Mouse (Mus musculus) layer of hippocampus, postnatal 14 days (tissue): ENCODE measurements around the gene Hsf4. TPM values are rescaled to one million over a fixed set of nuclear protein-coding genes. Genes with fewer than 3 reads are reported as not detected.
"Not testable (repeated sequence)": the region's sequence is repeated elsewhere in the genome, so short reads cannot be mapped to it uniquely, and the experiment has no call there.

Experiments
- DNase-seq, 2 experiments: peaks; one replicate each; pipeline ENCODE4 v3.0.0; 2021 to 2022; ENCODE audit warnings: low spot score in 2 of 2, mixed read lengths in 1 of 2
- total RNA-seq, 2 experiments: library from RNA; stranded (reverse); gene quantifications; 2 replicates each; pipeline ENCODE4 v1.2.3; 2021

Hsf4 gene
- total RNA-seq, 2 experiments from 2014 or later, result 1.4 to 1.9 TPM

DNA sequence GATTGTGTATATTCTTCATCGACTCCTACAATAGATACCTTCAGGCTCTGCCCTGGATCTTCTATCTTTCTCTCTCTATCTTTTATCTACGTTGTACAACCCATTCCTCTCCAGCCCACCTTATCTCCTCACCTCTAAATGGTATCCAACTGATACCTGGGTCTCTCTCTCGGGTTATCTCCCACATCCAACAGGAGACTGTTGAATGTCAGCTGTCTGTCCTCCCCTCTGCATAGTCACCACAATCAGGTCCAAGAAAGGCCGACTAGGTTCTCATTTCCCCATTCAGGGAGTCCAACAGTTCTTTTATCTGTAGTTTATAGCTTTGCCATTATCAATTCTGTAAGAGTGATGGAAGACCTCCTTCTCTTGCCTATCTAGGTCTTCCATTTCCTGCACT lies 12.6 kb downstream of the Hsf4 start:
- DNase-seq, result no peak

DNA sequence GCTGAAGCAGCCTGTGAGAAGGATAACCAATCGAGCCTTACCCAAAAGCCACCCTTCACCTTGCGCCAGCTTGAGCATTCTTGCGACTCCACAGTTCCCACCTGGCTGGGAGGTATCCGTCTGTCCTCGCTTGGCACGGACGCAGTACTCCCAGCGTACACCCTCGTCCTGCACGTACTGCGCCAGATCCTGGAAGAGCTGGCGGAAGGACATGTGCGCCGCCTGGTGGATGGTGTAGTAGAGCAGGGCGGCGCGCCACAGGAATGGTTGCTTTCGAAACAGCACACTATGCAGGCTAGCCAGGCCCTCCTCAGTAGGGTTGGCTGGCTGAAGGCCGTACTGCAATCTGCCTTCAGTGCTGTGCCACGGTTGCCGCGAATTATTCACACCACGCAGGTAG lies 13.5 kb downstream of the Hsf4 start:
- no peak for DNase-seq

DNA sequence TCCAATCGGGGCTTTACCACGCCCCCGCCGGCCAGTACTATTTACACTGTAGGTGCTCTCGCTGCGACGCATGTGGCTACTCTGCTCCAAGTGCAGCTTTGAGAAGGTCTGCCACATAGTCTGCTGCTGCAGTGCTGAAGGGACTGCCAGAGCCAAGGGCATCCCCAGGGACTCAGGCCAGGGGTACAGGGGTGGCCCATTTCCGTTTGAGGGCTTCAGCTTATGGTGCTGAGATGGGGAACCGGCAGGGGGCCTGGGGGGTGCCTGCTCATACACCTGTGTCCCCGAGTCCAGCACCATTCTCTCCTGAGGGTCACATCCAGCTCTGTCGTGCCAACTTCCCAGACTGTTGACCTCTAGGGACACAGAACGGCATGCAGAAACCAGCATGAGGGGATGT lies 15.9 kb downstream of the Hsf4 start:
- no peak for DNase-seq

DNA sequence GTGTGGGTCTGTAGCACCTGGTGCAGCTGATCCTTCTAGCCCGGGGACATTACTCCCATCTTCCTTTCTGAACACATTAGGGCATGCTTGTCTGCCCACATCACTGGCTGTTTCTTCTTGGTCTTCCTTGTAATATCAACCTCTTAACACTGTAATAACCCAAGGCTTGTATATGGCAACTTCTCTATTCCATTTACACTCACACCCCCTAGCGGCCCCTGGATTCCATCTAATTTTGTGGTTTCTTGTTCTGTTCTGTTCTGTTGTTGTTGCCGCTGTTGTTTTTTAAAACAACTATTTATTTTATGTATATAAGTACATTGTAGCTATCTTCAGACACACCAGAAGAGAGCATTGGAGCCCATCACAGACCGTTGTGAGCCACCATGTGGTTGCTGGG lies 17.3 kb downstream of the Hsf4 start:
- DNase-seq, result no peak

DNA sequence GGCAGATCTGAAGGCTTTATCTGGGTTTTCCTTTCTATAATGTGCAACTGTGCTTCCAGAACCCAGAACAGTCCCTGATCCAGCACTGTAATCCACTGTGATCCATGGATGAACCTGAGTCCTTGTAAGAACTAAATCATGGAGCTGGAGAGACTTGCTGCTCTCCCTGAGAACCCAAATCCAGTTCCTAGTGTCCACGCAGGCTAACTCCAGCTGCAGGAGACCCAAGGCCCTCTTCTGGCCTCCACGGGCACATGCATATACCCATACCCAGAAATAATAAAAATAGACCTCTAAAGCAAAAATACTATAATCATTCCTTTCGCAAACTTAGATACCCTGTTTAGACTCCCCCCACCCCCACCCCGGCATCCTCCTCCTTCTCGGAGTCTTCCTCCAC lies 18.6 kb downstream of the Hsf4 start:
- no peak for DNase-seq

DNA sequence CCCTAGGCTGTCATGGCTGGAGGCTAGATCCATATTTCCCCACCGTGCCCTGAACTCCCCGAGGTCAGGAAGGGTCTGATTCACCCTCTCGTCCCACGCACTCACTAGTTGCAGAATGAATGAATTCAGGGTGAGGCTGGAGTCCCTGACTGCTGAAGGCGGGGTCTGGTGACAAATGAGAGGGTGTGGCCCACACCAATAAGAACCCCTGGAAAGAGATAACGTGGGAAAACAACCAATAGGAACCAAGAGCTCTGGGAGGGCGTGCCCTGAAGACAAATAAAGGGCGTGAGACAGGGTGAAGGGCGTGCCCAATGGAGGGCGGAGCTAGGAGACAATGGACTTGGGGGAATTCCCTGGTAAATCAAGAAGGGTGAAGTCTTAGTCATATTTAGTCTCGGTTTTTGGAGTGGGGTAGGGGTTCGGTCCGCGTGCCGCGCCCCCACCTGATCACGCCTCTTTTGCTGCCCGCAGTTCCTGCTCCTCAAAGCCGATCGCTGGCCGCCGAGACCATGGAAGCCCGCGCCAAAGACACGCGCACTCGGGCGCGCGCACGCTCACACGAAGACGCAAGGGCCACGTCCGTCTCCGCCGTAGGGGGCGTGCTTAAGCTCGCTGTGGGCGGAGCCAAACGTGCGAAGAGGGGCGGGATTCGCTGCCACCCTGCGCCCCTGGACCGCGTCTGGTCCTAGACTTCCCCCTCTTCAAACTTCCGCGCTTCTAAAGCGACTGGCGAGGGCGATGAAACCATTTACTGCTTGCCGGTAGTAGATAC lies 19.5 kb downstream of the Hsf4 start:
- DNase-seq, result peak; percentile 96 to 97

DNA sequence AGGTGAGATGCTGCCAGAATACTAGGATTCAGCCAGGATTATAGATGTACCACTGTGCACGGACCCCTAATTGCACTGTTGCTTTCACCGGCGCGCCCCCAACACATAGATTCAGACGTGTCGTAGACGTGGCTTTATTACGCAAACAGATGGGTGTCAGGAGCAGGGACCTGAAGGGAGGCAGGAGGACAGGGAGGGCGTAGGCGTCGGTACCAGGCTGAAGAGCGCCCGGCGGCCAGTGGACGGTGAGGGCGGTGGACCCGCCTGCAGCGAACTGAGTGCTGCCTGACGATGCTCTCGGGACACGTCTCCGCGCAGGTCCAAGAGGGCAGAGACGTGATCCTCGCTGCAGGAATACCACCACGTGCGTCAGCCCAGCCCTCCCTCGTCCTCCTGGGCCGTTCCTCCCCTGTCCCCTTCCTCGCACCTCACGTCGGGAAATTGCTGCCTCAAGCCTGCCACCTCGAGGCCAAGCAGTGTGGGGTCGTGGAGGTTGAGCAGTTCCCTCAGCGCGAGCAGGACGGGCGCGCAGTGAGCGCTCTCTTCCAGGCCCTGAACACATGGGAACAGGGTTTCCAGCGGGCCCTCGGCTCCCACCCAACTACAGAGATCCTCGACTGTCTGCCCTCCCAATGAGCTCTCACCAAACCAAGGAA lies 20.3 kb downstream of the Hsf4 start, which contains the start of gene 4931428F04Rik:
Gene 4931428F04Rik, minus strand, starts transcription at position 60 of the 656 bp plus-strand sequence.
- DNase-seq, result peak in 1 of 2 experiments; percentile 43

DNA sequence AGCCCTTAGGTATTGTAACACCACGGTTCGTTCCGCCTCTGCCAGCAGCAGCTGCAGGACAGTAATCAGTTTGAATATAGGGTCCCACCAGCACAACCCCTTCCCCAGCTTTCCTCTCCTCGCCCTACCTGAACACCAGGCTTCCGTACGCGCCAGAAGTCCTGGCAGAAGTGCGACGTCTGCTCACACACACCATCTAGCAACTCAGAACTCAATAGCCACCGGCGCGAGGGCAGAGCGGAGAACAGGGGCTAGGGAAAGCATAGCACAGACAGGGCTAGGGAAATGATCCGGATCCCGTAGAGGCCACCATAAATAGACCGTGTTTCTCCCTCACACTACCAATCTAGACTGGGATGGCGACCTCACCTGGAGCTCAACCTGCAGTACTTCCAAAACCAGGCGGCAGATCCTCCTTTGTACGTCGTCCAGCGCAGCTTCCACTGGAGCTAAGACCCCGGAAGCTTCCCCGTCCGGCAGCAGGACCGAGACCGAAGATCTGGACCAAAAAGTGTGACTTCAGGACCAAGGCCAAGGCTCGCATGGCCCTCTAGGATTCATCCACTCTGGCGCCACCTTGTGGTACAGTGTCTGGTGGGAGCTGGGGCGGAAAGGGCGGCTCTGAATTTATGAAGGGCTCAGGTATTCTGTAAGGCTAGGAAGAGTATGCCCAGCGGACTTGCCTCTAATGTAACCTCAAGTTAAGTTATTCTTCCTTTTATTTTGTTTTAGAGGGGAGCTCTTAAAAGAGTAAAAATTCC lies 21.1 kb downstream of the Hsf4 start:
- peak; percentile 78 to 81 for DNase-seq

DNA sequence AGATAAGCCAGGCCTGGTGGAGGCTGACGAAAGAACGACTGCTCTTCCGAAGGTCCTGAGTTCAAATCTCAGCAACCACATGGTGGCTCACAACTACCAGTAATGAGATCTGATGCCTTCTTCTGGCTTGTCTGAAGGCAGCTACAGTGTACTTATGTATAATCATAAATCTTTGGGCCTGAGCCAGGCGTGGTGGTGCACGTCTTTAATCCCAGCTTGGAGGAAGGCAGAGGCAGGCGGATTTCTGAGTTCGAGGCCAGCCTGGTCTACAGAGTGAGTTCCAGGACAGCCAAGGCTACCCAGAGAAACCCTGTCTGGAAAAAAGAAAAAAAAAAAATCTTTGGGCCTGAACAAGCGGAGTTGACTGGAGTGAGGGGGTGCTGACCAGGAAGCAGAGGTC lies 21.8 kb downstream of the Hsf4 start:
- not testable (repeated sequence) for DNase-seq

DNA sequence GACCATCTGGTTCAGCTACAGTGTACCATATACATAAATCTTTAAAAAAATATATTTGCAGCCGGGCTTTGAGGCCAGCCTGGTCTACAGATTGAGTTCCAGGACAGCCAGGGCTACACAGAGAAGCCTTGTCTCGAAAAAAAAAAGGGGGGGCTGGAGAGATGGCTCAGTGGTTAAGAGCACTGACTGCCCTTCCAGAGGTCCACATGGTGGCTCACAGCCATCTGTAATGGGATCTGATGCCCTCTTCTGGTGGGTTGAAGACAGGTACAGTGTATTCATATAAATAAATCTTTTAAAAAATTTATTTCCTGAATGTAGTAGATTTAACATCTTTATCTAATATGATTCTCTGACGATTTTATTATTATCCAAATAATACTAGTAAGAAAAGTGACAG lies 22.2 kb downstream of the Hsf4 start:
- not testable (repeated sequence) for DNase-seq

DNA sequence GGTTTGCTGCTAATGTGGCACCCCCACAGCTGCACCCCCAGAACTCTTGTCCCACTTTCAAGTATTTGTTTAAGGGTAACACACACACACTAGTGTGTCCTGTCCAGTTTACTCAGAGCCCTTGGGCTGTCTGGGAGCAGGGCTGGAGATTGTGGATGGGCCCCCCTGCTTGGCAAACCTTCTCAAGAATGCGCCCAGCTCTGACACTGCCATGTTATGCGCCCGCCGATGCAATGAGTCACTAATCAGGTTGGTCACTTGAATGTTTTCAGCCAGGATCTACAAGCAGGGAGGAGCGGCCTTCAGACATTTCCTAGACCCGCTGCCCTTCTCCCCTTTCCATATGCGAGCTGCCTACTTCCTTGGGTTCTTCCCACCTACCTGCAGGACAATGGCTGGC lies 22.9 kb downstream of the Hsf4 start:
- no peak for DNase-seq

DNA sequence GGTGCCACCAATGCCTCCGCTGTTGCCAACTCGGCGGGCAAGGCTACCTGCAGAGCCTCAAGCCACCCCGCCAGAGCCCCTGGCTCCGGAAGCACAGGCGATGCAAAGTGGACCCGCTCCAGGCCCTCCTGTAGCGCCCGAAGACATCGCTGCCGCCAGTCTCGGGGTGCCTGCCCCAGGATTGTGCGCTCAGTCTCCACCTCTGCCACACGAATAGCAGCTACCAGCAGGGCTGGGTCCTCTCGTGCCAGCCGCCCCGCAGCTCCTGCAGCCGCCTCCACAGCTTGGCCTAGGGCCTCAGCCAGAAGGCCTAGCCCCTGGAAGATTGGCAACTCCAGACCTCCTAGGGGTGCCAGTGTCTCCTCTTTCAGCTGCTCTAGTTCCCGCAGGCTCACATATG lies 23.8 kb downstream of the Hsf4 start:
- DNase-seq, result no peak

DNA sequence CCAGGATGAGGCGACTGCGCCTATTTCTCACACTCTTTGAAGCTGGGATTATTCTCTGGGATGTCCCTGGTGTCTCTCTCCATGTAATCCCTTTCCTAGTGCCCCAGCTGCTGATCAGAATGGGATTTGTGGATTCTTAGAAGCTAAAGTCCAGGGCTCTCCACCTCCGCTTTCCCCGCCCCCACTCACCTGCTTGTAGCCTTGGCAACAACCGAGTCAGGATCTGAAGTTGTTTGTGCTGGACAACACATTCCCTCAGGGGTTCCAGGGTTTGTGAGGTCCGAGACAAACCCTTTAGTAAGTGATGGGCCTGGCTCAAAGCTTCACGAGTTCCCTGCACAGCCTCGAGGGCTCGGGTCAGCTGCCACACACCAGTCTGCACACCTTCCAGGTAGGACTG lies 25.2 kb downstream of the Hsf4 start:
- no peak for DNase-seq

DNA sequence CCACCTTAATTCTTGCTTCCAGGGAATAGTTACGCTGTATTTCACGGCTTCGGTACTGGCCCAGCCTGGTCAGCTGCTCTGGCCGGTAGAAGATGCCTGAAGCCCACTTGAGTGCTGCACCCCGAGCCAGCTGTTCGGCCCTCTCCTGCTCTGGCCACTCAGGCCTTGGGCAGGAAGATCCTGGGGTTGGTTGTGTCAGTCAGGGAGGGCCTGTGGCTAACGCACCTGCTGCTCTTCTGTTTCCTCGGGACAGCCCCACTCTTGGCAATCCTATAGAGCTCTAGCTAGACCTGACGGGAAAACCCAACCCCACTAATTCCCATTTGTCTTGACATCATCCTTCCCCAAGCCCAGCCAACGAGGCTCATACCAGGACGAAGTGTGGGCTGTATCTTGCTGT lies 25.7 kb downstream of the Hsf4 start:
- DNase-seq, result no peak

DNA sequence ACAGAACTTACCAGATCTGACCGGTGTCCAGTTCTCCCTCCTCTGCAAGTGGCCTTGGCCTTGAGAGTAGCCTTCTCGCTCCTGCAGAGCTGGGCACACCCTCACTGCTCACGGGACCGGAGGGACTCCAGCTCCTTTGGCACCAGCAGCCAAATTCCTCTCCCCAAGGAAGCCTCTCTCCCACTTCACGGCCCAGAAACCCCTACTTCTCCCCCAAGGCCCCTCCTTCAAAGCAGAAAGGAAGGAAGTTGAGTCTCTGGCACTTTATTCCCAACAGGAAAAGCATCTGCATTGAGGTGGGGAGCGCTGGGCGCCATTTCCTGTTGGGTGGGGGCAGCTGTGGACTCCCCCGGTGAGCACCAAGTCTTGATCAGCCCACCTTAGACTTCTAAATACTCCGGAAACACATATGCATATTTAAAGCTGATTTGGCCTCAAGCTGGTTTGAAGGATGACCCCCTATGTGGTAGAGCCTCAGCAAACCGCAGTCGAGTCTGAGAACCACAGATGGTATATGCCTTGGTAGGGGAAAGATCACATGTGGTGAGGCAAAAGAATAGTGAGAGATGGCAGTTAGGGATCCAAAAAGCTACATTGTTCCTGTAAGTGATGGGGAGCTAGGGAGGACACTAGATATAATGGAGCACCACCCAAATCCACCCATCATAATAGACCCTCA lies 26.4 kb downstream of the Hsf4 start, which contains the start of gene Exoc3l:
Gene Exoc3l, minus strand, starts transcription at position 207 of the 679 bp plus-strand sequence.
- no peak for DNase-seq

DNA sequence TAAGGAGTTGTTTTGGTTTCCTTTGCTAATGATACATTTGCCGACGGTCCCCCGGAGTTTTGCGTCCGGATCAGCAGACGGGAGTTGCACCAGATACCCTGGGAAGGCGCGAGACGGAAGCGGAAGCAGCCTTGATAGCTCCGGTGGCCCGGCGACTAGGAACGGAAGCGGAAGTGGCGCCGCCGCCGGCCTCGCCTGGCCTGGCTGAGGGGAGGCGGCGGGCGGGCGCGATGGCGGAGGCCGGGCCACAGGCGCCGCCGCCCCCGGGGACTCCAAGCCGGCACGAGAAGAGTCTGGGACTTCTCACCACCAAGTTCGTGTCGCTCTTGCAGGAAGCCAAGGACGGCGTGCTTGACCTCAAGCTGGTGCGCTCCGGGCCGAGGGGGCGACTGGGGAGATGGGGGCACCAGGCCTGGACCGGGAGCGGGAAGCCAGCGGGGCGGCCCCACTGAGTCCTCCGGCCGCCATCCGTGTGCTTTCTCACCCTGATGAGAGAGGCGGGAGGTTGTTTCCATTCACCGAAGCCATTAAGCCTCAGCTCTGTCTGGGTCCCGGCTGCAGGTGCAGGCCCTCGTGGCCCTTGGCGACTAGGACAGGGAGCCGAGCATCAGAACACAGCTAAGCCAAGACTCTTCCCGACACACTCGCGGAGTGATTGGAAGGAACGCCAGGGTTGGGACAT lies 28.1 kb downstream of the Hsf4 start, which contains the start of gene E2f4:
Gene E2f4, plus strand, starts transcription at position 153 of the 682 bp plus-strand sequence.
- peak; percentile 88 to 94 for DNase-seq

DNA sequence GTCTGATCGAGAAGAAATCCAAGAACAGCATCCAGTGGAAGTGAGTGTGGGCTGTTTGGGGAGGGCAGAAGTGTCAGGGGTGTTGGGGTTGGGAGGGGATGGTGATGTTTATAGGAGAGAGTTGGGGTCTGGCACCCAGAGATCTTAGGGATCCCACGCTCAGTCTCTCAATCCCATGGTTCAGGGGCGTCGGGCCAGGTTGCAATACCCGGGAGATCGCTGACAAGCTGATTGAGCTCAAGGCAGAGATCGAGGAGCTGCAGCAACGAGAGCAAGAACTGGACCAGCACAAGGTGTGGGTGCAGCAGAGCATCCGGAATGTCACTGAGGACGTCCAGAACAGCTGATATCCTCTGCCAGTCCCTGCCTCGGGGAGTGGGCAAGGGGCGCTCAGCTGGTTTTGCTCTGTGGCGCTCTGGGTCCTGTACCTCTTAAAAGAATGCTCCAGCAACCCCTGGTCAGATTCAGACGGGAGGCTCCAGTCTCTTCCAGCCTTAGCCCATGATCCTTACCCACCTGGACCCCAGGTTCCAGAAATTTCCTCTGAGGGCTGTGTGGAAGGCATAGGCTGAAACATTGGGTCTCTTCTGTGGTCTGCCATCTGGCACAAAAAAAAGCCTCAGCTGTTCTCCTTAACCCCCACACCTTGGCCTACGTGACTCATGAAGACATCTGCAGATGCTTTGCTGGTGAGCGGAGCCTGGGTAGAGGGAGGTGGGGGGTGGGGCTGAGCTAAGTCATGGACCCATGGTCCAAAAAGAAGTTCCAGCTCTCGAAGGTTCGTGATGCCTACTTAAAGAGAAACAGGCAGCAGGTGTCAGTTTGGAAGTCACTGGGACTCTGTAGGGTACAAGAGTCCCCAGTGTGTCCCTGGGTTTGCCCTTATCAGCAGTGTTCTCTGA lies 29.0 kb downstream of the Hsf4 start:
- no peak for DNase-seq

DNA sequence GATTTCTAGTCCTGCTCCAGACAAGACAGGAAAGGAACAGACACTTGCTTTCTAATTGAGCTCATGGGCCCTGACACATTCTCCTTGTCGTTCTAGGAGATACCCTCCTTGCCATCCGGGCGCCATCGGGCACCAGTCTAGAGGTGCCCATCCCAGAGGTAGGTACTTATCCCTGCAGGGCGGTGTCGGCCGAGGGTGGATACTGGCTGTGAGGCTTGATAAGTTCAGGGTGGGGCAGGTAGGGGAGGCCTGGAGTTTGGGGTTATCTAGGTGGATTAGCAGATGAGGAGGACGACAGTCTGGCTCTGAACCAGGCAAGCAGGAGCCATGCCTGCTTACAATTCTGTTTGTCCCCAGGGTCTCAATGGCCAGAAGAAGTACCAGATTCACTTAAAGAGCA lies 30.4 kb downstream of the Hsf4 start:
- no peak for DNase-seq

DNA sequence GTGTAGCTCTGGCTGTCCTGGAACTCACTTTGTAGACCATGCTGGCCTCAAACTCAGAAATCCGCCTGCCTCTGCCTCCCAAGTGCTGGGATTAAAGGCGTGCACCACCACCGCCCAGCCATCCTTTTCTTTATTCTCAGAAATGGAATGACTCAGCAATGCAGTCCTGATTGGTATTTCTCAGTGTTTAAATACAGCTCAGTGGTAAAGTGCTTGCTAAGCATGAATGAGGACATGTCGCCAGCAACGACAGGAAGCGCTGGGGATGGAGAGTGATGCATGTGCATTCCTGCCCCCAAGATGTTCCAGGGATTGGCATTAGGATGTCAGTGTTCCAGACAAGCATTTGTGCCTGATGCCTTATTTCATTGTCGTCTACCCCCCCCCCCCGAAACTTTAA lies 33.8 kb downstream of the Hsf4 start:
- no peak for DNase-seq

DNA sequence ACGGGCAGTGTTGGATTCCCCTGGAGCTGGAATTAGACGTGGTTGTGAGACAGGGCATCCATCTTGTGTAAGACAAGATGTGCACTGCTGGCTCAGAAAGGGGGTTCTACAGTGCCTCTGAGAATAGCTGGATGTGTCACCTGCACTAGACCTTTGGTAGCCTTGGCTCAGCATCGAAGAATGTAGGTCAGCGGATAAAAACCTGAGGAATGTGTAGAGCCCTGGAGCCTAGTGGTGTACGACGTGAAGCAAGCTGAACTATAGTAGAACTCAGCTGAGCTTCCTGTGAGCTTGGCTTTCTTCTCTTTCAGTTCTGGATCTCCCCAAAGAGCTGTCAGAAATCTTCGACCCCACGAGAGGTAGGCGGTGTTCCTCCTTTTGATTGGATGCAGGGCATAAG lies 34.3 kb downstream of the Hsf4 start:
- no peak for DNase-seq
